In the genomic region with DNA sequence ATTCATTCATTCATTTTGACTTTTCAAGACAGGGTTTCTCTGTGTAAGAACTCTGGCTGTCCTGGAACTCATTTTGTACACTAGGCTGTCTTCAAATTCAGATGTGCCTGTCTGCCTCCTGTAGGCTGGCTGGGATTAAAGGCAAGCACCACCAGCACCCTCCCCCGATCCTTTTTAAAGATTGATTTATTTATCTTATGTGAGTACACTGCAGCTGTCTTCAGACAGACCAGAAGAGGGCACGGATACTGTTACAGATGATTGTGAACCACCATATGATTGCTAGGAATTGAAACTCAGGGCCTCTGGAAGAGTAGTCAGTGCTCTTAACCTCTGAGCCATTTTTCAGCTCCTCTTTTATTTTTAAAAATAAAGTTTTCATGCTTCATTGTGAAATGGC, we compare ENCODE assay signal across 17 mouse cellular contexts.
"Had no signal": no experiment of that assay in that cellular context is flagged by ENCODE, and none has a peak within 500 bp of the region (broad histone marks: within the 10 kb centered on the region; RNA-seq: fewer than 3 reads in every experiment).

No protein-coding gene starts in this region.

- DNase-seq: kidney, adult 8-10 months; kidney, postnatal 10 days; layer of hippocampus, postnatal 36 days; liver; lung, adult 2 months; lung, postnatal 36 days; right cerebral cortex, adult 18-20 months; right cerebral cortex, postnatal 25 days; thymus, postnatal 4 days had no signal

- H3K4me3 ChIP-seq: limb, embryonic 12.5 days; midbrain, embryonic 12.5 days; neural tube, embryonic 12.5 days had no signal

- H3K4me2 ChIP-seq: limb, embryonic 12.5 days; midbrain, embryonic 12.5 days; neural tube, embryonic 12.5 days had no signal

- H3K36me3 ChIP-seq: midbrain, embryonic 12.5 days had no signal

- ATAC-seq: intestine, embryonic 16.5 days; lung, postnatal 0 days; midbrain, embryonic 16.5 days had no signal

- H3K9ac ChIP-seq: limb, embryonic 12.5 days; liver, embryonic 14.5 days; midbrain, embryonic 12.5 days; neural tube, embryonic 12.5 days had no signal

- H3K27ac ChIP-seq: limb, embryonic 12.5 days; liver, embryonic 14.5 days; midbrain, embryonic 12.5 days; neural tube, embryonic 12.5 days; stomach, postnatal 0 days had no signal

- H3K9me3 ChIP-seq: limb, embryonic 12.5 days; midbrain, embryonic 12.5 days; neural tube, embryonic 12.5 days had no signal

- H3K27me3 ChIP-seq: limb, embryonic 12.5 days; midbrain, embryonic 12.5 days; neural tube, embryonic 12.5 days had no signal
